Mouse (Mus musculus) macrophage (primary cell): ENCODE data around the gene Gm21870. TPM values are rescaled to one million over a fixed set of nuclear protein-coding genes. Genes with fewer than 3 reads are reported as not detected.
"Not testable (repeated sequence)": the region's sequence is repeated elsewhere in the genome, so short reads cannot be mapped to it uniquely, and the experiment has no call there.

ENCODE experiments used
- H3K27ac ChIP-seq: fragments of 350-480 bp; formaldehyde crosslinking; 2 replicates; pipeline ENCODE4 v1.9.0; 2021
- H3K36me3 ChIP-seq: fragments of 350-480 bp; formaldehyde crosslinking; 2 replicates; pipeline ENCODE4 v1.9.0; 2021; ENCODE audit errors: inconsistent target
- H3K4me3 ChIP-seq: fragments of 350-480 bp; formaldehyde crosslinking; 2 replicates; pipeline ENCODE4 v1.9.0; 2021; ENCODE audit errors: inconsistent target
- H3K79me2 ChIP-seq: fragments of 350-480 bp; formaldehyde crosslinking; 2 replicates; pipeline ENCODE4 v1.9.0; 2021; ENCODE audit errors: inconsistent target
- WGBS: methylation state at CpG from one replicate; pipeline ENCODE4 v1.1.7; 2026; ENCODE audit warnings: inconsistent platforms; ENCODE audit not compliant: missing documents; 5-methylcytosine and 5-hydroxymethylcytosine counted together
- polyA plus RNA-seq: library from polyadenylated mRNA; stranded (reverse); fragments of 250-400 nt; gene quantifications from 3 replicates; pipeline ENCODE4 v1.2.4, GENCODE M21; 2018; ENCODE audit warnings: inconsistent platforms
- total RNA-seq, 78 experiments: library from RNA; depleted of rRNA; stranded (reverse); fragments of 250-400 nt; gene quantifications; 1 replicate in 9 of 78; 2 replicates in 24 of 78; 3 replicates in 43 of 78; 4 replicates in 2 of 78; pipeline ENCODE4 v1.2.4; 2018; ENCODE audit warnings: inconsistent platforms in 56 of 78

The Gm21870 gene
- total RNA-seq (2018; cell fraction: chromatin; rRNA removed) = not detected
- not detected for total RNA-seq (2018; cell fraction: cytosol; rRNA removed)
- total RNA-seq (2018; cell fraction: nucleus; rRNA removed) = not detected
- not detected in 3 replicates for polyA plus RNA-seq

- H3K27ac ChIP-seq = not testable (repeated sequence)
These were observed at the start of gene Gm21870 for GRCm38 (mm10) chrX:33986716-33987115. Gene Gm21870, minus strand, starts transcription at chrX:33986816.

DNA sequence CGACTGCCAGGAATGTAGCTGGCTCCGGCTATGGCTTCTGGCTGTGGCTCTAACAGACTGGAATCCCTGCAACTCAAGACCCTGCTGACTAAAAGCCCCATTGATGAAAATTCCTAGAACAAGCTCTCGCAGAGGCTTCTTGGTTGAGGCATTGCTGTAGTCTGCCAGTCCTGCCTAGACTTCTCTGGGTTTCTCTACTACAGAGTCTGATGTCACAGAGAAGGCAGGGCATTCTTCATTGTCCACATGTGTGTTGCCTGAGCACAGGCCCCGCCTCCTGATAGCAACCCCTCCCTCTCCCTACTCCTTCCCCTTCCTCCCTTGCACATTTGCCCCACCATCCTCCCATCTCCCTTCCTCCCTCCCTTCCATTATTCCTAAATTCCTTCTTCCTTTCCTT, 30.2 kb downstream of the Gm21870 start, which contains the start of gene Btbd35f6:
Btbd35f6 (minus strand) TSS at position 101 of the 400 bp plus-strand sequence.
- H3K79me2 ChIP-seq, H3K27ac ChIP-seq, H3K36me3 ChIP-seq, H3K4me3 ChIP-seq: not testable (repeated sequence)
- no CpG with 5 or more reads among the region's 4 CpGs for WGBS

More at GRCm38 (mm10) chrX:33986716-33987115, at the start of gene Gm21870:
- H3K36me3 ChIP-seq, H3K79me2 ChIP-seq, H3K4me3 ChIP-seq: not testable (repeated sequence)

Other genes starting within 250 kb of the Gm21870 start
- not detected in 3 replicates for gene Btbd35f6, start 30.3 kb downstream of the Gm21870 start, polyA plus RNA-seq
- not detected in 3 replicates for gene Btbd35f9, start 174.7 kb upstream of the Gm21870 start, polyA plus RNA-seq